Mouse (Mus musculus): ENCODE measurements around the gene Ptprs.

Gene Ptprs

DNA sequence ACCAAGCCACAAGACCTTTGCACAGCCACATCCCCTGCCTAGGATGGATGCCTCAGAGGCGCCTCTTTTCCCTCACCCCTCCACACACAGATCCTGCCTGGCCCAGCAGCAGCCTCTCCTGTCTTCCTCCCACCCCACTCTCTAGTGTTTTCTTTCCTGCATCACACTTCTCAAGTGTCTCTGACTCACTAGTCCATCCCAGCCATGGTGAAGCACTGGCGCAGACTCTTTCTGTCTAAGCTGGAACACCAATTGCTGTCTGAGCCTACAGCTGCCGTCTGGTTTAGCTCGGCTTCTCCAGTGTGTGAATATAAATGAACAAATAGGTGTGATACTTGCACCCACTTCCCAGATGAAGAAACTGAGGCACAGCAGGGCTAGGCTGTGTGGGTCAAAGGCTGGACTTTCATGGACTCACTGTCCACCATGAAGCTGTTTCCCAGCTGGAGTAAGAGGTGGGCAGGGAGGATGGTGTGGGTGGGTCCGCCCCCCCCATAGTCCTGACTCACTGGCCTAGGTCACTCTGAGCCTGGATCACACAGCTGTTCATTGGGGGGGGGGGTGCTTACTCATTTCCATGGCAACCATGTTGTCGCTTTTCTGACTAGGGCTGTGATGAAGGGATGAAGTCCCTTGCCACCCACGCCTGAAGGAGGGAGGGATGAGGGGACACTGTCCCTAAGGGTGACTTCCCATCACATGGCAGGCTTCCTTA lies 14.3 kb upstream of the Ptprs start:
- no peak for DNase-seq (ENCODE audit: low spot score in 2 of 2)

GRCm38 (mm10) chr17:56488028-56488427 lies 11.7 kb upstream of the Ptprs start:
- DNase-seq (ENCODE audit: low spot score in 2 of 2): no peak

- peak in 1 of 2 experiments; percentile 47 for DNase-seq (ENCODE audit: low spot score in 2 of 2)
These were observed 11.2 kb upstream of the Ptprs start for GRCm38 (mm10) chr17:56487441-56487888.

DNA sequence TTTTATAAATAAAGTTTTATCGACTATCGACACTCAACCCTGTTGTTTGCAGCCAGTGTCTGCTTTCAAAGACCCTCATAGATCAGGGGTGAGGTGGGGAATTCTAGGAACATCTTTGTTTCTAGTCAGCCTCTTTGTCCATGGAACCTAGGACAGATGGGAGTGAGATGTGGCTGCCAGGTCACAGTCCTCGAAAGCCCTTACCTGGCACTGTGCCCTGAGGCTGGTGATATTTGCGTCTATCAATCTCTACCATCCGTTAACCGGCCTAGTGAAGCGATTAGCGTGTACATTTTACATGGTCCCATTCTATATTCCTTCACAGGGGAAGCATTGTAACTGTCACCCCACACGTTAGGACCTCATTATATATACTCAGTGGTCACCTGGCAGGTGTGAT lies 9.6 kb upstream of the Ptprs start:
- no peak for DNase-seq (ENCODE audit: low spot score in 2 of 2)

- no peak for DNase-seq (ENCODE audit: low spot score in 2 of 2)
These were observed 8.8 kb upstream of the Ptprs start for GRCm38 (mm10) chr17:56485118-56485517.

GRCm38 (mm10) chr17:56482671-56483070 lies 6.4 kb upstream of the Ptprs start:
- no peak for DNase-seq (ENCODE audit: low spot score in 2 of 2)

DNA sequence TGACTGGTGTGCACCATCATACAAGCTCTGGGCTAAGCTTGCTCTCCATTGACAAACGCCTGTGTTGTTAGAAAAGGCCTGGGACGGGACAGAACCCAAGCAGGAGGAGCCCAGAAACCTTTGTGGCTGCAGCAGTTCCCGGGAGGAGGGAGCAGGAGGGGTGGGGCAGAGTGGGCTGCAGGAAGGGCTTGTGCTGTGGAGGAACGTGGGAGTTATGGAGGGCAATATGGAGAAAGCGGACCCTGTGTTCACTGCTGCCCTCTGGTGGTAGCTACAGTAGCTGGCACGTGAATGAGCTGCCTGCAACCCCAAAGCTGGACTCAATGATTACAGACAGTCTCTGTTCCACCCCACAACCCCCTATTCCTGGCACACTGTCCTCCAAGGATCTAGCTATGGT lies 3.1 kb upstream of the Ptprs start:
- DNase-seq (ENCODE audit: low spot score in 2 of 2): peak; percentile 30 to 65

- no peak for DNase-seq (ENCODE audit: low spot score in 2 of 2)
These were observed 1.9 kb upstream of the Ptprs start for GRCm38 (mm10) chr17:56478191-56478611.

DNA sequence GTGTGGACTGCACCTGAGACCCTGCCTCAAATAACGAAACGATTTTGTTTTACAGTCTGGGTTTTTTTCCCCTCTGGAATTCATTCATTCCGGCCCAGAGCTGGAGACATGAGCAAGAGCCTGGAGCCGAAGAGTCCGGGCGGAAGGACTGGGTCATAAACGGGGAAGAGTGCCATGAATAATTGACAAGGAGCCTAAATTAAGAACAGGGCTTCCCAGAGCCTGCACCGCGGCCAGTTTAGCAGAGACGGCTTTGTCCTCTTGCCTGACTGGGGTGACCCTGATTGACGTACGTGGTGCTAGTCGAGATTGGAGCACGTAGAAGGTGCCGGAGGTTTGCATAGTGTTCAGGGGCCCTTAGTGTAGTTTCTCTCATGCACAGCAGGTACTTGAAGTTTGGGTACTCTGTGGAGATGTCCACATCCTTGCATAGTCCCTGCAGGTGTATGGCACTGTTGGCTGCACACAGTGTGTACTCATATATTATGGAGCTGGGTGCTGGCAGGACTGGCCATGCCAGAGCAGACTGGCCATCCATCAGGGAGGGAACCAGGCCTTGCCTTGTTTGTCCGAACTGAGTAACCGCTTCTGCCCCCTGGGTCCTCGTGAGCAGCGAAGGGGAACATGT lies 1.0 kb upstream of the Ptprs start:
- no peak for DNase-seq (ENCODE audit: low spot score in 2 of 2)

DNA sequence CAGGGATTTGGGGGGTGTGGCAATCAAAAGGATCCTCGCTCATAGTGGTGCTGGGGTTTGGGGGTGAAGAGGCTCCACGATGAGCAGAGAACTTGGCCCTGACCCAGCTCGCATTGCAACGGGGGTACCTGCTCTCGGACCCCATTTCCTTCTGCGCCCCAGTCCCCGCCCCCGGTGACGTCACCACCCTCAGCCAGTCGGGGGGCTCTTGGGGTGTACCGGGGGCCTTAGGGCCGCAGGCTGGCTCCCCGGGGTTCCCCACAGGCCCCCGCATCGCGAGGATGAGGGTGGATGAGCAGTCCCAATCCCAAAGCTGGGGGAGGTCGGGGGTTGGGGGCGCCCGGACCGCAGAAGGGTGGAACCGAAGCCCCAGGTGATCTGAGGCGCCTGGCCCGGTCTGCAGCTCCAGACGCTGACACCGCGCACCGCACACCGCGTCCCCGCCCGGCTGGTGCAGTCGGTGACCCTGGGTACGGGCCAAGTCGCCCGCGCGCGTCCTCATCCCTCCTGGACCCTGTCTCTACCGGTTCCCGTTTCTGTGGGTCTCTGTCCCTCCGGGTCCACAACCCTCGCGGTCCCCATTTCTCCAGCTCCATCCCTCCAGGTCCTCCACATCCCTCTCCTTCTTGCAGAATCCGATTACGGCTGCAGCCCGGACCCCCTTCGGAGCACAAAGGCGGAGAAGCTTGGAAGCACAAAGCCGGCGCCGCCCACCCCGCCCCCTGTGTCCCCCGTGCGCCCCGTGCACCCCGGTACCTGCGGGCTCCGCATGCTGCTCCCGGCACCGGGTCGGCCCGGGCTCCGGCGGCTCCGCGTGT lies 490 bp downstream of the Ptprs start:
- DNase-seq (ENCODE audit: low spot score in 2 of 2): no peak

DNA sequence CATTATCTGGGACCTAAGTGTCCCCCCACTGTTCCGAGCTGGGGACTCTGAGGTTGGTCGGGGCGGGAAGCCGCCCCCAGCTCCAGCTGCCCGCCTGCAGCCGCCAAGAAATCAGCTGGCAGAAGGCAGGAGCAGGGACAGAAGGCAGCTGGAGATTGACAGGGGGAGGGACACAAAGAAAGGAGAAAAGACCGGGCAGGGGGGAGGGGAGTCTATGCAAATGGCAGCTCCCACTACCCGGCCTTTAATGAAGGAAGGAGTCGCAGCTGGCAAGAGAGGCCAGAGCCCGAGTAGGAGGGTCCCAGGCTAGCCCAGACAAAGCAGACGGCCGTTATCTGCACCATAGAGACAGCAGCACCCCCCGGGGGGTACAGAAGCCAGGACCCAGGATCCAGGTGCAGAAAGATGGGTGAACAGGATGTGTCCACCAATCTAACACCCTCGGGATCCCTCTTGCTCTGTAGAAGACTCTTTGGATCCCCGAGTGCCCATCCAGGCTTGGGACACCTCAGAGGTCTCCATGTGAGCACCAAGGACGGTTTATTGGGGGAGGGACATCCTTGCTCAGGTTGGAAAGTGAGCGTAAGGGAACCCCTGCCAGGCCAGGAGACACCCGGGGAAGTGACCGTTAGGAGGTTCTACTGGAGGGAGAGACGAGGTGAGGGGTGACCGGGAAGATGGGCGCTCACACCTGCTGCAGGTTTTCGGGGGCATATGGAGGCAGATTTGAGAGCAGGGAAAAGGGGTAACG lies 1.3 kb downstream of the Ptprs start:
- DNase-seq (ENCODE audit: low spot score in 2 of 2): no peak

DNA sequence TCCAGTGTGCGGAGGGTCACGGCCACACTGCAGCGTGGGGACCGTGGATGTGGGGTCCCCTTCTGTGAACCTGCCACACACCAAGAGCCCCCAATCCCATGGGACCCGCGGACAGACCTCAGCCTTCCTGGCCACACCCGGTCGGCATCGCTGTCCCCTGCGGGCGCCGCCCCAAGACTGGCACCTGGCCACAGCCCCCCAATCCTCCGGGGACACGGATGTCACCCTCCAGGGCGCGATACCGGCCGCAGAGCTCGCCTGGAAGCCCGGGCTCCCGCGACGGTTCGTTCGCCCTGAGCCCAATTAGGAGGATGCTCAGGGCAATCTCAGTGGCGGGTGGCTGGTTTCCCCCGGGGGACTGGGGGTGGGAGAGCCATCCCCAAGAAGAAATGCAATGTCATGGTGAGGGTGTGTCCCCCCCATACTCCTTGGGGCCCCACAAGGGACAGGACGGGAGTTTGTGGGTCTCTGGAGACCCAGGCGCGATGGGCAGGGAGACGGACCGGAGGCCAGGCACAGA lies 1.9 kb downstream of the Ptprs start:
- no peak for DNase-seq (ENCODE audit: low spot score in 2 of 2)

DNA sequence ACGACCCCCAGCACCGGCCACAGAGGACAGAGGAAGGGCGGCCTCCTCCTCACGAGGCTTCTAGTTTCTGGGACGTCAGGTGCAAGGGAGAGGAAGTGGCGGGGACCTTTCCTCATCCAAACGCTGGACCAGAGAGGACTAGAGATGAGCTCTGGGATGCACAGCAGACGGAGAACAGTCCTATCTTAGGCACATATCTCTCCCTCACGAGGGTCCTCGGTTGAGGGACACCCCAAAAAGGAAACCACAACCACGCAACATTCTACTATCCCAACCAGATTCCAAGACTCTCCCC lies 2.7 kb downstream of the Ptprs start:
- no peak for DNase-seq (ENCODE audit: low spot score in 2 of 2)

- peak in 1 of 2 experiments; percentile 43 for DNase-seq (ENCODE audit: low spot score in 2 of 2)
These were observed 3.3 kb downstream of the Ptprs start for GRCm38 (mm10) chr17:56472733-56473610.

GRCm38 (mm10) chr17:56472121-56472520 lies 4.2 kb downstream of the Ptprs start:
- DNase-seq (ENCODE audit: low spot score in 2 of 2): no peak

DNA sequence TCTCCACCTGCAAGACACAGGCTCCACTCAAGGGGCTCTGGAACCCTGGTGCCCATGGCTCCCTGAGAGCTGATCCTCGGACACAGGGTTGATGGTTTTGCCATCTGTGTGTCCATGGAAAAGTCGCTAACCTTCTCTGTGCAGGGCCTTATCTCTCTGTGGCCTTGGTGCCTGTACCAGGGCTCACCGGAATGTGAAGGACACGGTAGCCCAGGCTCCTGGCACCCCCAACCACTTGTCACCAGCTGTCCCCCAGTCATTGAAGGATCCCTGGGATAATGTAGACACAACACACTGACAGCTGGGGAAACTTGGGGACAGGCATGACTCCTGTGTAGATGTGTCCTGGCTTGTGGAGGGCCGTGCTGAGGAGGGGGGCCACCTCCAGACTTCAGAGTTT lies 5.1 kb downstream of the Ptprs start:
- no peak for DNase-seq (ENCODE audit: low spot score in 2 of 2)

GRCm38 (mm10) chr17:56470571-56470970 lies 5.7 kb downstream of the Ptprs start:
- no peak for DNase-seq (ENCODE audit: low spot score in 2 of 2)

- DNase-seq (ENCODE audit: low spot score in 2 of 2): no peak
These were observed 6.3 kb downstream of the Ptprs start for GRCm38 (mm10) chr17:56470001-56470436.

- DNase-seq (ENCODE audit: low spot score in 2 of 2): no peak
These were observed 7.0 kb downstream of the Ptprs start for GRCm38 (mm10) chr17:56469275-56469674.

GRCm38 (mm10) chr17:56468870-56469269 lies 7.4 kb downstream of the Ptprs start:
- DNase-seq (ENCODE audit: low spot score in 2 of 2): no peak

DNA sequence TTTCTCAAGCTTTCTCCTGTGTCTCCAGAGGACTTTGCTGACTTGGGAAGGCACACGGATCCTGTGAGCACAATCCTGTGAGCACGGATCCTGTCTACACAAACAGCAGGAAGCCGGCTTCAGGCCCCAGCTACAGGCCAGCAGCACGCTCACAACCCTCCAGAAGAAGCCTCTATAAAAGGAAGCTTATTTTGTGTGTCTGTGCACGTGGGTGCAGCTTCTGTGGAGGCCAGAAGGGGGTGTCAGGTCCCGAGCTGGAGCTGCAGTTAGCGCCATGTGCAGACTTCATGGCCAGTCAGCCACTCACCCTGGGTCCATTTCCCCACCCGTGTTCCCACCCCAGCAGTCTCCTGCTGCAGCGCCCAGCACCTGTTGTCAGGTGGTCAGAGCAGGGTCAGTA lies 7.9 kb downstream of the Ptprs start:
- DNase-seq (ENCODE audit: low spot score in 2 of 2): no peak

All from spleen, postnatal 14 days (tissue).